Mouse (Mus musculus): ENCODE results near the gene Kif16b.

GRCm38 (mm10) chr2:142612359-142612953 lies 288.9 kb downstream of the Kif16b start:
- TF ChIP-seq CHD1 (IDR thresholded peaks at IDR 0.05; ENCODE audit: low read depth, low read length) (no peak), GATA1 (IDR thresholded peaks at IDR 0.05; ENCODE audit: low read depth, low read length) (no peak), ZC3H11A (IDR thresholded peaks at IDR 0.05; ENCODE audit: low read depth, low read length) (no peak), MYC (IDR thresholded peaks at IDR 0.05; ENCODE audit: low read depth, low read length) (no peak), EP300 (IDR thresholded peaks at IDR 0.05; ENCODE audit: low read depth in 1 of 2, low read length in 2 of 2) (no peak), CTCF (IDR thresholded peaks at IDR 0.05 in 2 of 3, conservative IDR thresholded peaks at IDR 0.05 in 1 of 3; ENCODE audit: control insufficient read depth in 1 of 3, insufficient read depth in 1 of 3, low read depth in 2 of 3, low read length in 3 of 3, poor library complexity in 1 of 3, severe bottlenecking in 1 of 3) (no peak), MAX (IDR thresholded peaks at IDR 0.05; ENCODE audit: low read length) (no peak), KAT2A (conservative IDR thresholded peaks at IDR 0.05; ENCODE audit: low read depth, low read length) (no peak), ETS1 (IDR thresholded peaks at IDR 0.05; ENCODE audit: low read depth, low read length) (no peak), POLR2AphosphoS5 (IDR thresholded peaks at IDR 0.05; ENCODE audit: borderline replicate concordance, low read depth, low read length) (no peak), ZKSCAN1 (IDR thresholded peaks at IDR 0.05; ENCODE audit: low read depth, low read length) (no peak), USF1 (IDR thresholded peaks at IDR 0.05; ENCODE audit: low read depth, low read length) (no peak), POLR2A (IDR thresholded peaks at IDR 0.05; ENCODE audit: control insufficient read depth in 1 of 2, insufficient read depth in 1 of 2, low read depth in 1 of 2, low read length in 2 of 2, poor library complexity in 1 of 2) (no peak)
